Mouse (Mus musculus) cerebellum, adult 2 months (tissue): ENCODE results near the gene Ubfd1. TPM values are rescaled to one million over a fixed set of nuclear protein-coding genes. Genes with fewer than 3 reads are reported as not detected.

ENCODE experiments used
- DNase-seq, 2 experiments: peaks; one replicate each; pipeline ENCODE4 v3.0.0; 2021
- H3K27ac ChIP-seq: fragments of 200-500 bp; 2 replicates; pipeline ENCODE4 v1.5.1; 2012; ENCODE audit warnings: low read length, control low read depth, inconsistent platforms; ENCODE audit not compliant: insufficient read depth
- H3K27me3 ChIP-seq: fragments of 200-500 bp; 2 replicates; pipeline ENCODE4 v1.6.1; 2012; ENCODE audit warnings: inconsistent platforms, mild to moderate bottlenecking, low read length, moderate library complexity; ENCODE audit not compliant: control insufficient read depth, insufficient read depth
- H3K4me1 ChIP-seq: fragments of 200-500 bp; 2 replicates; pipeline ENCODE4 v1.6.1; 2011; ENCODE audit warnings: low read length; ENCODE audit not compliant: control insufficient read depth, insufficient read depth
- H3K4me3 ChIP-seq: fragments of 200-500 bp; replicated peaks from 2 replicates; pipeline ENCODE3; 2011; ENCODE audit warnings: mild to moderate bottlenecking, low read depth, low read length, control low read depth; ENCODE audit not compliant: insufficient read depth
- CTCF ChIP-seq: fragments of 200-500 bp; IDR thresholded peaks from 2 replicates; pipeline ENCODE4 v1.5.1; 2011; ENCODE audit warnings: low read depth, mild to moderate bottlenecking, control low read depth, low read length, moderate library complexity, borderline replicate concordance; ENCODE audit not compliant: insufficient read depth
- POLR2A ChIP-seq: fragments of 200-500 bp; IDR thresholded peaks from 2 replicates; pipeline ENCODE4 v1.6.1; 2011; ENCODE audit warnings: low read length, control low read depth, borderline replicate concordance; ENCODE audit not compliant: insufficient read depth
- WGBS: fragments of 180-500 bp; shearing (Covaris S2); methylation state at CpG from one replicate; pipeline ENCODE4 v1.1.7; 2018; 5-methylcytosine and 5-hydroxymethylcytosine counted together
- polyA plus RNA-seq: library from polyadenylated mRNA; depleted of rRNA; stranded (reverse); fragments of >200 nt; gene quantifications from 2 replicates; pipeline ENCODE4 v1.2.3, GENCODE M21; 2012; rRNA removed

Gene Ubfd1
- polyA plus RNA-seq, 1 experiment, result 56.9 TPM

DNA sequence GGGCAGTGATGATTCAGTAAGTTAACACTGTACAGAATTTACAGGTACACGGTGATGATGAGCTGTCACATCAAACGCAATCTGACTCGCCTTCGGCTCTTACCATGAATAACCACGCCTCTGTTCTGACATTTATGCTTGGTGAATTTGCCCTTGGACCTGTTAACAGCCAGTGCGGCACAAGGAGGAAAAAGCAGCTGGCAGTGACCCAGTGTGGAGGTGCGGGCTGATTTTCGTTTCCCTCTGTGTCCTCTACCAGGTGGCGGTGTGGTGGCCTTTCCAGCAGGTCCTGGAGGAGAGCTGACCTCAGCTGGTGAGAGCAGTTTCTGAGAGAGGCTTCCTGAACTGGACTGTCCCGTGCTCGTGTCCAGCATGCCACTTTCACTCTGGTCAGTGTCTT is 60.0 kb downstream of the Ubfd1 start:
- no peak overlapping the region for H3K27ac ChIP-seq
- TF ChIP-seq CTCF (no peak), POLR2A (no peak)
- no peak for DNase-seq
- no peak overlapping the region for H3K4me3 ChIP-seq
- WGBS, result 92% methylated on average over 11 of the region's 11 CpGs
- H3K4me1 ChIP-seq, result no peaks in the 10 kb centered on the region
- no peaks in the 10 kb centered on the region for H3K27me3 ChIP-seq

Other genes starting within 250 kb of the Ubfd1 start
- gene Scnn1b, start 202.1 kb upstream of the Ubfd1 start, polyA plus RNA-seq, result 1.3 and 1.5 TPM in 2 replicates
- gene Cog7, start 85.5 kb upstream of the Ubfd1 start, polyA plus RNA-seq, result 32.3 and 32.6 TPM in 2 replicates
- 22.8 and 23.1 TPM in 2 replicates for gene Gga2, start 46.0 kb upstream of the Ubfd1 start, polyA plus RNA-seq
- gene Ears2, start 88 bp downstream of the Ubfd1 start, polyA plus RNA-seq, result 4.8 and 6.2 TPM in 2 replicates
- gene Ndufab1, start 34.7 kb downstream of the Ubfd1 start, polyA plus RNA-seq, result 204 and 236 TPM in 2 replicates
- 2.2 and 2.6 TPM in 2 replicates for gene Palb2, start 65.8 kb downstream of the Ubfd1 start, polyA plus RNA-seq
- gene Dctn5, start 65.9 kb downstream of the Ubfd1 start, polyA plus RNA-seq, result 110 and 115 TPM in 2 replicates
- 2.0 and 2.1 TPM in 2 replicates for gene Plk1, start 92.3 kb downstream of the Ubfd1 start, polyA plus RNA-seq
- gene Ern2, start 119.0 kb downstream of the Ubfd1 start, polyA plus RNA-seq, result 0.11 and 0.21 TPM in 2 replicates
- gene Chp2, start 152.3 kb downstream of the Ubfd1 start, polyA plus RNA-seq, result 0.29 and 0.46 TPM in 2 replicates
- gene Prkcb, start 221.6 kb downstream of the Ubfd1 start, polyA plus RNA-seq, result 311 and 324 TPM in 2 replicates